Mouse (Mus musculus) urinary bladder, adult 18-20 months (tissue): ENCODE data around the gene Tmprss11b.
"Not testable (repeated sequence)": the region's sequence is repeated elsewhere in the genome, so short reads cannot be mapped to it uniquely, and the experiment has no call there.

Experiments
- DNase-seq, 2 experiments: peaks; one replicate each; pipeline ENCODE4 v3.0.0; 2022; ENCODE audit warnings: low spot score in 2 of 2, mixed read lengths in 2 of 2

Tmprss11b gene

DNA sequence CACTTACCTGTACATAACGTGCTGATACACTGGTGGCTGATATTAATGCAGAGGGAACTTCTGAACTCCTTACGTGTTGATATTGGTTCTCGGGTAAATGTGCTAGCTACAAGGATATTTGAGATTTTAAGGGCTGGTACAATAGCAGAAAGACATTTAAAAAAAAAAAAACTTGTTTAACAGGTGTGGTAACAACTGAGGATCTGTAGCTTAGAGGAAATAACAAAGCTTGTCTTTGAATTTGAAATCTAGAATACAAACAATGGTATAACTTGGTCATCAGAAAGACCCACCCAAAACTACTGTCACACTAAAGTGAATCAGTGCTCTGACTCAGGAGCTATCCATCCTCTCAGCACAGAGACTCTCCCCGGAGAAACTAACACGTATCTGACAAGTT, at the start of gene Tmprss11b:
TSS of gene Tmprss11b (minus strand) at position 101 of the 400 bp plus-strand sequence.
- no peak for DNase-seq

DNA sequence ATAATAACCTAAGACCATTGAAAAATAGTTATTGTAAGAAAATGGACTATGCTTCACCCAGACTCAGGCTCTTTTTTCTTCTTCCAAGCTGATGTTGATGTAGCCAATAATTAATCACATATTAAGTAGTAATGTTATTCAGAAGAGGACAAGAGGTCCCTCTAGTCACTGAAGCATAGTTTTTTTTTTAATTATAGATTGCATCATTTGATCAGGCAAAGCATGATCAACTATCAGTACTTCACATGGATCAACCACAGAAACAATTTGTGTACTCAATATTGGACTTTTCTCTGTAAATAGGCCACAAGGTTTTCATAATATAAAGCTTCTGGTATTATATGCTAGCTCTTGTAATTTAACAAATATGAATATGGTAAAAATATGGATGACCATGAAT, 48.9 kb upstream of the Tmprss11b start:
- DNase-seq, result no peak

GRCm38 (mm10) chr5:86722820-86723460, 46.8 kb upstream of the Tmprss11b start:
- DNase-seq, result no peak

DNA sequence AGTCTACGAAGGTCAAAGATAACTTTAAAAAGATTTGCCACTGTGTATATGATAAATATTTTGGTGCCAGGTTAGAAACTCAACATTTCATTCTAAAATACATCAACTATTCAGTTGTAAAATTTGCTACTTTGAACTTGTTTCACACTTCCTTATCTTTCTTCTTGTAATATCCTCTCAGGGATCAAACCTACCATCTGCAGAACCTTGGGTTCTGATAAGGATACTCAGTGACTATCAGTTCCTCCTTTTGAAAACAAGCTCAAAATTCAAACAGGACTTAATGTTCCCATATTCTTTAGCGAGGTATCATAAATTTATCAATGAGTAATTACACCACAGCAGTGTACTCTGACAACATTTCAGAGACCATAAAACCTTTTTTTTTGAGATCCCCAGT, 38.8 kb upstream of the Tmprss11b start:
- no peak for DNase-seq

DNA sequence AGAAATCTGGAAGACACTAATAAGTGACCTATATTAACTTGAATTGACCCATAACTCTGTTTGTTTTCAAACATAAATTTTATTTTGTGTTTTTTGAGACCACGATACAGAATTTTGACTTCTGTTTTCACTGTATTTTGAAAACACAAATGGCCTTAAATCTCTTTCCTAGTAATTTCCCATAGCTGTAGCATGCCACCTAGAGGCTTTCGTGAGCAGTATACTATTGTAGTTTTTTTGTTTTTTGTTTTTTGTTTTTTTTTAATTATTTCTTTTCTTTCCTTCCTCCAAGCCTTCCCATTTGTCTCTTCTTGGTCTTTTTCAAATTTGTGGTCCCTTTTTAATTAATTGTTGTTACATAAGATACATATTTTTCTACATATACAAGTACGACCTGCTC, 28.8 kb upstream of the Tmprss11b start:
- no peak for DNase-seq

GRCm38 (mm10) chr5:86684667-86685066, 8.5 kb upstream of the Tmprss11b start:
- peak; percentile 35 to 66 for DNase-seq

DNA sequence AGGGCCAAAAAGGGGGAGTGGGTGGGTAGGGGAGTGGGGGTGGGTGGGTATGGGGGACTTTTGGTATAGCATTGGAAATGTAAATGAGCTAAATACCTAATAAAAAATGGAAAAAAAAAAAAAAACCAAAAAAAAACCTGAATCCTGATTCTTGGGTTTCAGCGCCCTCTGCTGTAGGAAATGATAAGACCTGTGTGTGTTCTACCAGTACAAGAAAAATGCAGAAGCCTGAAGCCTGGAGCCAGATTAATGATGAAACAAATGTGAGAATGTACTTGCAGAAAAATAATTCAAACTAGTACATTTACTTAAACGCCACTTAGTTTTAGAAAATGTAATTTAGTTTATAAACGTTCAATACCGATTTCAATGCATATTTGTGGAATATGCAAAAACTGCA, 27.0 kb downstream of the Tmprss11b start:
- not testable (repeated sequence) for DNase-seq

- DNase-seq, result no peak
Measured at GRCm38 (mm10) chr5:86640795-86641194, 35.4 kb downstream of the Tmprss11b start.

DNA sequence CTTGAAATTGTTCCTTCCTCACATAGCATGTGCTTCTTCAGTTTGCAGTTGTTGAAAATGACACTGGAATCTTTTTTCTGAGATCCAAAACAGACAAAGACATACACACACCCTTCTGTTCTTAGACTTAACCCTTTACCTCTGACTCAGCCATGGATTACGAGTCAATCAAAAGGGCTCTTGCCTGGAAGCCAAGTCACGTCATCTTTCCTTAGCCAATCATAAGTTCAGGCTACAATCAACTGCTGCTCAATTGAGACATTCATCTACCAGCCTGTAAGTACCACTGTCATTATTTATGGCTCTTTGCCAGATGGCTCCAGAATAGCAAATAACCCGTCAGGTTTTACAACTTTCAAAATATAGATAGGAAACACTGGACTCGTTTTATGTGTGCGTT, 43.8 kb downstream of the Tmprss11b start, which contains the start of gene Tmprss11f:
TSS of gene Tmprss11f (minus strand) at position 101 of the 400 bp plus-strand sequence.
- DNase-seq, result no peak

GRCm38 (mm10) chr5:86630700-86631099, 45.5 kb downstream of the Tmprss11b start:
- DNase-seq, result no peak

GRCm38 (mm10) chr5:86621778-86622177, 54.4 kb downstream of the Tmprss11b start:
- no peak for DNase-seq
